Mouse (Mus musculus) forebrain, embryonic 10.5 days (tissue): ENCODE measurements around the gene Tnpo1. TPM values are rescaled to one million over a fixed set of nuclear protein-coding genes. Genes with fewer than 3 reads are reported as not detected.

Experiments used
- DNase-seq: peaks from one replicate; pipeline ENCODE4 v3.0.0-alpha.2; 2017; ENCODE audit warnings: low spot score; ENCODE audit errors: extremely low spot score
- H3K27ac ChIP-seq: fragments of 300-500 bp; sonication (generic); 2 replicates; pipeline ENCODE4 v1.5.1; 2016; ENCODE audit warnings: mild to moderate bottlenecking
- H3K27me3 ChIP-seq: fragments of 300-500 bp; sonication (generic); 2 replicates; pipeline ENCODE4 v1.6.1; 2016; ENCODE audit warnings: mild to moderate bottlenecking; ENCODE audit not compliant: poor library complexity, severe bottlenecking
- H3K36me3 ChIP-seq: fragments of 300-500 bp; sonication (generic); replicated peaks from 2 replicates; pipeline ENCODE4 v1.6.1; 2016; ENCODE audit warnings: mild to moderate bottlenecking, moderate library complexity
- H3K4me1 ChIP-seq: fragments of 300-500 bp; sonication (generic); 2 replicates; pipeline ENCODE4 v1.6.1; 2016
- H3K4me3 ChIP-seq: fragments of 300-500 bp; sonication (generic); 2 replicates; pipeline ENCODE4 v1.5.1; 2016; ENCODE audit warnings: mild to moderate bottlenecking, moderate library complexity
- H3K9me3 ChIP-seq: fragments of 300-500 bp; sonication (generic); 2 replicates; pipeline ENCODE4 v1.6.1; 2016; ENCODE audit warnings: mild to moderate bottlenecking, moderate library complexity
- WGBS: fragments of 180-500 bp; shearing (Covaris S2); methylation state at CpG from one replicate; pipeline ENCODE4 v1.1.7; 2016; 5-methylcytosine and 5-hydroxymethylcytosine counted together
- polyA plus RNA-seq: library from polyadenylated mRNA; unstranded; fragments of >200 nt; fragmentation: Nextera tagmentation; extraction: Ambion mirVana; gene quantifications from 2 replicates; pipeline ENCODE4 v1.2.1, GENCODE M21; 2016

Gene Tnpo1
- polyA plus RNA-seq, 1 experiment from 2014 or later: 98.5 TPM

- H3K4me1 ChIP-seq: no peaks in the 10 kb centered on the region
- no peaks in the 10 kb centered on the region for H3K27me3 ChIP-seq
- H3K27ac ChIP-seq: no peak overlapping the region
- no peak for DNase-seq
- no peaks in the 10 kb centered on the region for H3K9me3 ChIP-seq
- H3K36me3 ChIP-seq: peaks cover 98% of the 10 kb centered on the region
- 95% methylated on average over 3 of the region's 3 CpGs for WGBS
- H3K4me3 ChIP-seq: no peak overlapping the region
These were observed 51.5 kb downstream of the Tnpo1 start for GRCm38 (mm10) chr13:98874727-98875126.

DNA sequence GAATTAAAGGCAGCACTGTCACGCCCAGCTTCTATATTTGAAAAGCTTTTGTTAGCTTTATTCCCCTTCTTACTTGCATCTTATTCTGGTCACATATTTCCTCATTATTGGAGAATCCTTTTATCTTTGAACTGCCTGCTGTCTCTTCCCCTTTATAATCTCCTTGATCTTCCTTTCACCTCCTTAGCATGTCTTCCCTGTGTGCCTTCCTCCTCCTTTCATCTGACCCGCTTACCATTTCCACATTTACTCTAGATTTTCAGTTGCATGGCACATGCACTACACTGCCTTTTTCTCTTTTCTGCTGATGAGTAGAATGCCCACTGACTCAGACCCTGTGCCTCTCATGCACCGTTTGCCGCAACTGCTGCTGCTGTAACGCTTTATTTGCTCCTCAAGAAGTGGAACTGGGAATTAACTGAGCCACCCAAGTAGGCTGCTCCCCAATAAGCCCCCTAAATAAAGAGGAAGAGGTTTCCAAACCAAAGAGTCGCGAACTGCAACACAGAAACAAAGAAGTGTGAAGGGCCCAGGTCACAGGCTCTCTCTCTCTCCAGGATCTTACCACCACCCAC, 53.8 kb downstream of the Tnpo1 start:
- WGBS: 81% methylated on average over 7 of the region's 7 CpGs
- Histone ChIP-seq H3K9me3 (no peaks in the 10 kb centered on the region), H3K4me1 (no peaks in the 10 kb centered on the region), H3K4me3 (no peak overlapping the region), H3K36me3 (peaks cover 98% of the 10 kb centered on the region), H3K27ac (no peak overlapping the region), H3K27me3 (no peaks in the 10 kb centered on the region)
- DNase-seq: no peak

DNA sequence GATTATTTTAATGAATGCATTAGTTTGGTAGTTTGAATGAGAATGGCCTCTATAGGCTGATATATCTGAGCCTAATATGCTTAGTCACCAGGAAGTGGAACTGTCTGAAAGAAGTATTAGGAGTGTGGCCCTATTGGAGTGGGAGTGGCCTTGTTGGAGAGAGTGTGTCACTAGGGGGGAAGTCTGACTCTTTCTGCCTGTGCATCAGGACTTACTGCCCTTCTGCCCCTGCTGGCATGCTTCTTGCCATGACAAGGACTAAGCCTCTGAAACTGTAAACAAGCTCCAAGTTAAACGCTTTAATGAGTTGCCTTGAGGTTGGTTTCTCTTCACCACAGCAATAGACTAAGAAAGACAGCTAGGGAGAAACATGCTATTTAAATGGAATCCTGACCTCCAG, 54.9 kb downstream of the Tnpo1 start:
- H3K4me3 ChIP-seq: no peak overlapping the region
- 85% methylated on average over 1 of the region's 1 CpGs for WGBS
- H3K4me1 ChIP-seq: no peaks in the 10 kb centered on the region
- DNase-seq: no peak
- H3K27ac ChIP-seq: no peak overlapping the region
- H3K27me3 ChIP-seq: no peaks in the 10 kb centered on the region
- H3K36me3 ChIP-seq: peaks cover 100% of the 10 kb centered on the region
- no peaks in the 10 kb centered on the region for H3K9me3 ChIP-seq

DNA sequence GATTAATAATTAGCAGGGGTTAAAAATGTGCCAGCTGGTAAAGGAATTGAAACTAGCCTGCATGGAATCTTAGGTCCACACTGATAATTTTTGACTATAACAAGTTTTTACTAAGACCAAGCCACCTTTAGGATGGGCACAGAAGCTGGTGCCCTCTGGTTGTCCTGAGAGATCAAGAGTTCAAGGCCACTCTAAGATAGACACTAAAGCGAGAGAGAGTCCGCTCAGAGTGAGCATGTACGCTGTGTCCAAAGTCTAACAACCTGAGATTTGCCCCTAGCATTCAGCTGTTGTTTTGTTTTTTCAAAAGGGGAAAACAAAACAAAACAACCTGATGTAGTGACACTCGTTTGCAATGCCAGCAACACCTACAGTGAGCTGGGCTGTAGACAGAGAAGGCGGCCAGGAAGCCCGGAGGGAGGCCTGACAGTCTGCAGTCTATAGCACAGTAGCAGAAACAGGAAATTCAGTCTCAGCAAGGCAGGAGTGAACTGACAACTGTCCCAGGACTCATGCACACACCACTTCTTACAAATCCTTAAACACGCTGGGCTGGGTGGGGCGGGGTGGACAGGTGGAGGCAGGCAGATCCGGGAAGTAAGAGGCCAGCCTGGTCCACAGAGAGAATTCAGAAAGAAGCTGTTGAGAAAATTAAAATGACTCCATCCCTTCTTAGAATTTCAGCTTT, 57.8 kb downstream of the Tnpo1 start:
- H3K27me3 ChIP-seq: no peaks in the 10 kb centered on the region
- no peak overlapping the region for H3K4me3 ChIP-seq
- no peaks in the 10 kb centered on the region for H3K4me1 ChIP-seq
- H3K36me3 ChIP-seq: peaks cover 100% of the 10 kb centered on the region
- no peaks in the 10 kb centered on the region for H3K9me3 ChIP-seq
- DNase-seq: no peak
- 94% methylated on average over 9 of the region's 9 CpGs for WGBS
- no peak overlapping the region for H3K27ac ChIP-seq

DNA sequence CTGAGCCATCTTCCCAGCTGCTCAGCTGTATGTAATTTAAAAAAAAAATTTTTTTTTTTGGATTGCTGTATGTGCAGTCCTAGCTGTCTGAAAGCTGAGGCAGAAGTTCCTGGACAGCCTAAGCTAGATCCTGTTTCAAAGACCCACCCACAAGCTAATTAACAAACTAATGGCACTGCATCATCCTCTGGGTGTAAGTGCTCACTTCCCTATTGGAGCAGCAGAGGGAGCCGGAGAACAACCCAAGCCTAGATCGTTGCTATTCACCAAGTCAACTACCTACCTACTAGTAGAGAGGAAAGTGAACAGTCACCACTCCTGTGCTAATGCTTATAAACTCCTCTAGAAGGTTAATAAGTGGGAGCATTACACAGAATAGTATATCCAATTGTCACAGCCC, 58.4 kb downstream of the Tnpo1 start:
- Histone ChIP-seq H3K9me3 (no peaks in the 10 kb centered on the region), H3K27ac (no peak overlapping the region), H3K36me3 (peaks cover 100% of the 10 kb centered on the region), H3K27me3 (no peaks in the 10 kb centered on the region), H3K4me1 (no peaks in the 10 kb centered on the region), H3K4me3 (no peak overlapping the region)
- DNase-seq: peak; percentile 29
- 79% methylated on average over 2 of the region's 2 CpGs for WGBS

- 95% methylated on average over 8 of the region's 8 CpGs for WGBS
These were observed 70.9 kb downstream of the Tnpo1 start for GRCm38 (mm10) chr13:98855291-98855690.

GRCm38 (mm10) chr13:98845794-98846193, 80.4 kb downstream of the Tnpo1 start:
- WGBS: 90% methylated on average over 1 of the region's 1 CpGs
- Histone ChIP-seq H3K36me3 (peaks cover 96% of the 10 kb centered on the region), H3K9me3 (no peaks in the 10 kb centered on the region), H3K27me3 (no peaks in the 10 kb centered on the region), H3K27ac (no peak overlapping the region), H3K4me3 (no peak overlapping the region), H3K4me1 (no peaks in the 10 kb centered on the region)
- no peak for DNase-seq

More at GRCm38 (mm10) chr13:98855291-98855690, 70.9 kb downstream of the Tnpo1 start:
- Histone ChIP-seq H3K9me3 (no peaks in the 10 kb centered on the region), H3K27me3 (no peaks in the 10 kb centered on the region), H3K36me3 (peaks cover 100% of the 10 kb centered on the region), H3K27ac (no peak overlapping the region), H3K4me1 (no peaks in the 10 kb centered on the region), H3K4me3 (no peak overlapping the region)
- DNase-seq: no peak

DNA sequence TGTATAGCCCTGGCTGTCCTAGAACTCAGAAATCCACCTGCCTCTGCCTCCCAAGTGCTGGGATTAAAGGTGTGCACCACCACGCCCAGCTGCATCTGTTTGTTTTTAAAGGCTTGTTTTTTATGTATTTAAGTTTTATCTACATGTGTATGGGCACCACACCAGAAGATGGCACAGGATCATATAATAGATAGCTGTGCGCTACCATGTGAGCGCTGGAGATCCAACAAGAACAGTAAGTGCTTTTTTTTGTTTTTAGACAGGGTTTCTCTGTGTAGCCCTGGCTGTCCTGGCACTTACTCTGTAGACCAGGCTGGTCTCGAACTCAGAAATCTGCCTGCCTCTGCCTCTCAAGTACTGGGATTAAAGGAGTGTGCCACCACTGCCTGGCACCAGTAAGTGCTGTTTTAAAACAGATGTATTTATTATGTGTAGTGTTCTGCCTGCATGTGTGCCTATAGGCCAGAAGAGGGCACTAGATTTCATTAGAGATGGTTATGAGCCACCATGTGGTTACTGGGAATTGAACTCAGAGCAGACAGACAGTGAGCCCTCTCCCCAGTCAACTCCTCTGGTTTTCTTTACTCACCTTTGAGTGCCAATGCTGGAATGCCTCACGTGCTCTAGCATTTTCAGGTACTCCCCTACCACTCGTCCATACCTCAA, 89.6 kb downstream of the Tnpo1 start:
- Histone ChIP-seq H3K27ac (no peak overlapping the region), H3K4me1 (no peaks in the 10 kb centered on the region), H3K9me3 (no peaks in the 10 kb centered on the region), H3K4me3 (no peak overlapping the region), H3K27me3 (no peaks in the 10 kb centered on the region), H3K36me3 (peaks cover 50% of the 10 kb centered on the region)
- DNase-seq: no peak
- WGBS: 88% methylated on average over 6 of the region's 6 CpGs

GRCm38 (mm10) chr13:98835740-98836139, 90.4 kb downstream of the Tnpo1 start:
- no peaks in the 10 kb centered on the region for H3K4me1 ChIP-seq
- DNase-seq: peak; percentile 13
- no peak overlapping the region for H3K27ac ChIP-seq
- H3K27me3 ChIP-seq: no peaks in the 10 kb centered on the region
- H3K4me3 ChIP-seq: no peak overlapping the region
- no peaks in the 10 kb centered on the region for H3K9me3 ChIP-seq
- 93% methylated on average over 5 of the region's 5 CpGs for WGBS
- peaks cover 41% of the 10 kb centered on the region for H3K36me3 ChIP-seq

DNA sequence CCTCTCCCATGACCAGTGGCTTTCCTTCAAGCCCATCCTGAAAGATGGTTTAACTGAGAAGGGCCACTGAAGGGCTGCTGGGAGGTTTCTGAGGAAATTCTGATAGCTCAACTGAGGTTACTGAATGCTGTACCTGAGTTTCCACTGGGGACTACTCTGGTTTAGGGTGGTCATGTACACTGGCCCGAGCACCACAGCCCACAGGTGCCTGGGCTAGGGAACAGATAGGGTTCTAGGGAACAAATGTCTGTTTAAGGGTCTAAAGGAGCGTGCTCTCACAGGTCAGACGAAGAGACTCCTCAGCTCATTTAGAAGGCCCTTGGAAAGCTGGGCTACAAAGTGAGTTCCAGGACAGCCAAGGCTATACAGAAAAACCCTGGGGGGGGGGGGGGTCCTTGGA, 91.5 kb downstream of the Tnpo1 start:
- Histone ChIP-seq H3K36me3 (peaks cover 31% of the 10 kb centered on the region), H3K9me3 (no peaks in the 10 kb centered on the region), H3K27ac (no peak overlapping the region), H3K4me3 (no peak overlapping the region), H3K4me1 (no peaks in the 10 kb centered on the region), H3K27me3 (no peaks in the 10 kb centered on the region)
- DNase-seq: peak; percentile 15
- 84% methylated on average over 3 of the region's 3 CpGs for WGBS

DNA sequence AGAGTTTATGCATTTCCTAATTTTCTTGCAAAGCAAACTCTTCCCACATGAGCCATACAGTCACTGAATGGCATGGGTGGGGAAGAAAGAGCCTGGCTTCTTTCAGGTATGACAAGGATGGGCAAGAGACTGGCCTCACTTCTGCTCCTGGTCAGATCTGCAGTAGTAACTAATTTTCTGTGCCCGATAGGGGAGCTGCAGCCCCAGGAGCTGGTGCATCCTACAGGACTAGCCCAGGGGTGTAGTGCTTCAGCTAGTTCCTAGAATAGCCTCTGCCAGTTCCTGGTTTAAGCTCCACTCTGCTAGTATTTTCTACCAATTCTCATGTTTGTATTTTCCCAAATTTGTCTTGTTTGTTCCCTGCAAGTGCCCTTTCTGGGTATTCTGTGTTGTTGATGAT, 92.0 kb downstream of the Tnpo1 start:
- Histone ChIP-seq H3K4me3 (no peak overlapping the region), H3K36me3 (peaks cover 26% of the 10 kb centered on the region), H3K4me1 (no peaks in the 10 kb centered on the region), H3K9me3 (no peaks in the 10 kb centered on the region), H3K27ac (no peak overlapping the region), H3K27me3 (no peaks in the 10 kb centered on the region)
- 68% methylated on average over 1 of the region's 1 CpGs for WGBS
- no peak for DNase-seq

DNA sequence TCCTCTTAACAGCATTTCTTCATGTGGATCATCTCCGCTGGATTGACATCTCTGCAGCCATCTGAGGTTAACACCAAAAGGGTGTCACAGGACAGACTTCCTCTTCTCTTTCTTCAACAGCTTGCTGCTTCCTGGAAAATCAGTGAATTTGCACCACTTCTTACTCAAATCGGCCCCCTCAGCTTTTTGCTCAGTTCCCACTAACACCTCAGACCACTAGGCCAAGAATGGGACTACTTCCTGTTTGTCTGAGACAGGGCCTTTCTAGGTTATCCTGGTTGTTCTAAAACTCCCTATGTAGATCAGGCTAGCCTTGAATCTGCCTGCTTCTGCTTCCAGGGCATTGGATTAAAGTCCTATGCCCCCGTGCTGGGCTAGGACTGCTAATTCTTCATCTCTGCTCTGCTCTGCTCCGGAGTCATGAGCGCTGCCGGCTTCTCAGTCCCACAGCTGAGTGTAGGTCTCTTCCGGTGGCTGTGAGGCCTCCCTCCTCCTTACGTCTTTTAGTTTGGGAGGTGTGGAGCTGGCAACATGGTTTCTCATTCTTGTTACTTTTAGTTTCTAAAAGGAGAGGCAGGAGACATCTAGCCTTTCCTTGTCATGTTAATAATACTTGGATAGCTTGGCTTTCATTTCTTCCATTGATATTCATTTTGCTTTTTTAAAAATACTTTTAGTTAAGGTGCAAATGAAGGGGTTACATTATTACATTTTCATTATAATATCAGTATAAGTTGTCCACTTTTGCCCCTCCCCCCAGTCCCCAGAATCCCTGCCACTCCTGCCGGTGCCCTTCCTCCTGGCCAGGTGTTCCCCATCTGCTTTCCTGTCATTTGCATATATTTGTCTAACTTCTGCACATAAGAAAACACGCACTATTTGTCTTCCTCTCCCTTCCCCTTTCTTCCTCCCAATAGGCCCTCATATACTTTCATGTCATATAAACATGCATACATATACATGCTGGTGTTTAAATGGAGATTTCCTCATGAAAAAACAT, 93.4 kb downstream of the Tnpo1 start:
- no peaks in the 10 kb centered on the region for H3K9me3 ChIP-seq
- peaks cover 12% of the 10 kb centered on the region for H3K36me3 ChIP-seq
- no peaks in the 10 kb centered on the region for H3K4me1 ChIP-seq
- no peaks in the 10 kb centered on the region for H3K27me3 ChIP-seq
- WGBS: 87% methylated on average over 10 of the region's 10 CpGs
- no peak overlapping the region for H3K4me3 ChIP-seq
- H3K27ac ChIP-seq: no peak overlapping the region
- no peak for DNase-seq
